Mouse (Mus musculus) heart, postnatal 0 days (tissue): ENCODE measurements around the gene R3hcc1l. TPM values are rescaled to one million over a fixed set of nuclear protein-coding genes. Genes with fewer than 3 reads are reported as not detected.
A peak's percentile ranks its signal among the peaks of the same experiment; 100 is the strongest.

ENCODE experiments used
- ATAC-seq: fragments of 200-750 bp; cut with Nextera tagmentation; 2 replicates; pipeline ENCODE4 v1.8.0; 2017; ENCODE audit warnings: low read depth, moderate number of reproducible peaks, moderate library complexity; ENCODE audit not compliant: insufficient read depth
- DNase-seq: peaks from one replicate; pipeline ENCODE4 v3.0.0-alpha.2; 2016; ENCODE audit warnings: low spot score
- H3K27ac ChIP-seq: fragments of 300-500 bp; sonication (generic); 2 replicates; pipeline ENCODE4 v1.5.1; 2014; ENCODE audit warnings: low read depth, mild to moderate bottlenecking
- H3K27me3 ChIP-seq: fragments of 300-500 bp; sonication (generic); 2 replicates; pipeline ENCODE4 v1.6.1; 2014; ENCODE audit warnings: low read length, mixed read lengths; ENCODE audit not compliant: control insufficient read depth, insufficient read depth
- H3K36me3 ChIP-seq: fragments of 300-500 bp; sonication (generic); replicated peaks from 2 replicates; pipeline ENCODE4 v1.6.1; 2014; ENCODE audit warnings: low read length, mixed read lengths; ENCODE audit not compliant: control insufficient read depth, insufficient read depth
- H3K4me1 ChIP-seq: fragments of 300-500 bp; sonication (generic); 2 replicates; pipeline ENCODE4 v1.6.1; 2014; ENCODE audit warnings: antibody characterized with exemption; ENCODE audit not compliant: control insufficient read depth, insufficient read depth
- H3K4me2 ChIP-seq: fragments of 300-500 bp; sonication (generic); 2 replicates; pipeline ENCODE4 v1.6.1; 2014; ENCODE audit warnings: low read depth, mild to moderate bottlenecking, low read length, moderate library complexity
- H3K4me3 ChIP-seq: fragments of 300-500 bp; sonication (generic); 2 replicates; pipeline ENCODE4 v1.5.1; 2014; ENCODE audit warnings: low read depth, low read length
- H3K9ac ChIP-seq: fragments of 300-500 bp; sonication (generic); replicated peaks from 2 replicates; pipeline ENCODE4 v1.6.1; 2014; ENCODE audit warnings: low read depth, low read length, mixed read lengths
- H3K9me3 ChIP-seq: fragments of 300-500 bp; sonication (generic); replicated peaks from 2 replicates; pipeline ENCODE4 v1.6.1; 2016; ENCODE audit warnings: low read length; ENCODE audit not compliant: control insufficient read depth
- CTCF ChIP-seq: IDR thresholded peaks from 2 replicates; pipeline ENCODE4 v1.5.1; 2016; ENCODE audit warnings: antibody characterized with exemption, control low read depth, low read depth
- EP300 ChIP-seq: IDR thresholded peaks from 2 replicates; pipeline ENCODE4 v1.6.1; 2016; ENCODE audit warnings: antibody characterized with exemption, low read depth
- WGBS: fragments of 180-500 bp; shearing (Covaris S2); extraction: QIAGEN DNeasy Blood & Tissue Kit; methylation state at CpG from one replicate; pipeline ENCODE4 v1.1.7; 2014; 5-methylcytosine and 5-hydroxymethylcytosine counted together
- polyA plus RNA-seq: library from polyadenylated mRNA; unstranded; fragments of >200 nt; fragmentation: Nextera tagmentation; extraction: Ambion mirVana; gene quantifications from 2 replicates; pipeline ENCODE4 v1.2.1, GENCODE M21; 2015
- total RNA-seq: library from RNA; depleted of rRNA; stranded (reverse); fragments of >200 nt; gene quantifications from 2 replicates; pipeline ENCODE4 v1.2.3, GENCODE M21; 2014; ENCODE audit warnings: low replicate concordance

The R3hcc1l gene
- total and polyA plus RNA-seq, 2 experiments from 2014 or later: 10.2 to 20.6 TPM

GRCm38 (mm10) chr19:42589246-42589645, 70.7 kb downstream of the R3hcc1l start:
- H3K4me3 ChIP-seq: no peak overlapping the region
- DNase-seq (no peak), ATAC-seq (no peak)
- TF ChIP-seq CTCF (peak; percentile 48), EP300 (no peak)
- no peaks in the 10 kb centered on the region for H3K27me3 ChIP-seq
- H3K9ac ChIP-seq: no peak overlapping the region
- H3K4me1 ChIP-seq: no peaks in the 10 kb centered on the region
- no peaks in the 10 kb centered on the region for H3K9me3 ChIP-seq
- no peak overlapping the region for H3K4me2 ChIP-seq
- WGBS: 71% methylated on average over 1 of the region's 1 CpGs
- peaks cover 42% of the 10 kb centered on the region for H3K36me3 ChIP-seq
- H3K27ac ChIP-seq: no peak overlapping the region

GRCm38 (mm10) chr19:42591534-42591933, 73.0 kb downstream of the R3hcc1l start:
- ATAC-seq: no peak
- no peaks in the 10 kb centered on the region for H3K9me3 ChIP-seq
- H3K9ac ChIP-seq: no peak overlapping the region
- no peak for DNase-seq
- H3K4me3 ChIP-seq: no peak overlapping the region
- TF ChIP-seq EP300: no peak
- TF ChIP-seq CTCF: no peak
- WGBS: 72% methylated on average over 14 of the region's 14 CpGs
- H3K36me3 ChIP-seq: peaks cover 44% of the 10 kb centered on the region
- no peaks in the 10 kb centered on the region for H3K4me1 ChIP-seq
- no peak overlapping the region for H3K27ac ChIP-seq
- no peak overlapping the region for H3K4me2 ChIP-seq
- no peaks in the 10 kb centered on the region for H3K27me3 ChIP-seq

- Histone ChIP-seq H3K36me3 (peaks cover 41% of the 10 kb centered on the region), H3K4me2 (no peak overlapping the region), H3K9me3 (no peaks in the 10 kb centered on the region), H3K27ac (no peak overlapping the region), H3K4me3 (no peak overlapping the region), H3K4me1 (no peaks in the 10 kb centered on the region), H3K27me3 (no peaks in the 10 kb centered on the region), H3K9ac (no peak overlapping the region)
- 79% methylated on average over 6 of the region's 6 CpGs for WGBS
- DNase-seq (no peak), ATAC-seq (no peak)
- TF ChIP-seq CTCF: no peak
- no peak for TF ChIP-seq EP300
Measured at GRCm38 (mm10) chr19:42593456-42593855, 74.9 kb downstream of the R3hcc1l start.

- ATAC-seq: no peak
- no peak overlapping the region for H3K27ac ChIP-seq
- DNase-seq: no peak
- no peak for TF ChIP-seq CTCF
- no peak for TF ChIP-seq EP300
- H3K9me3 ChIP-seq: no peaks in the 10 kb centered on the region
- H3K9ac ChIP-seq: no peak overlapping the region
- no peak overlapping the region for H3K4me3 ChIP-seq
- no peaks in the 10 kb centered on the region for H3K4me1 ChIP-seq
- H3K36me3 ChIP-seq: peaks cover 38% of the 10 kb centered on the region
- no peaks in the 10 kb centered on the region for H3K27me3 ChIP-seq
- H3K4me2 ChIP-seq: no peak overlapping the region
- WGBS: 90% methylated on average over 6 of the region's 6 CpGs
Measured at GRCm38 (mm10) chr19:42595066-42595465, 76.5 kb downstream of the R3hcc1l start.

GRCm38 (mm10) chr19:42597286-42597685, 78.7 kb downstream of the R3hcc1l start:
- 94% methylated on average over 12 of the region's 12 CpGs for WGBS
- H3K4me3 ChIP-seq: no peak overlapping the region
- ATAC-seq (no peak), DNase-seq (no peak)
- no peaks in the 10 kb centered on the region for H3K9me3 ChIP-seq
- no peak overlapping the region for H3K9ac ChIP-seq
- TF ChIP-seq CTCF (no peak), EP300 (no peak)
- H3K27me3 ChIP-seq: no peaks in the 10 kb centered on the region
- peaks cover 20% of the 10 kb centered on the region; the same call in 1 of the 2 replicates for H3K36me3 ChIP-seq
- H3K4me1 ChIP-seq: no peaks in the 10 kb centered on the region
- no peak overlapping the region for H3K4me2 ChIP-seq
- H3K27ac ChIP-seq: no peak overlapping the region

- H3K27ac ChIP-seq: no peak overlapping the region
- H3K27me3 ChIP-seq: no peaks in the 10 kb centered on the region
- H3K4me1 ChIP-seq: no peaks in the 10 kb centered on the region
- no peak overlapping the region for H3K4me3 ChIP-seq
- ATAC-seq (no peak), DNase-seq (no peak)
- H3K9me3 ChIP-seq: no peaks in the 10 kb centered on the region
- no peak overlapping the region for H3K4me2 ChIP-seq
- TF ChIP-seq EP300: no peak
- TF ChIP-seq CTCF: no peak
- peaks cover 16% of the 10 kb centered on the region; the same call in 1 of the 2 replicates for H3K36me3 ChIP-seq
- no peak overlapping the region for H3K9ac ChIP-seq
- WGBS: 93% methylated on average over 6 of the region's 6 CpGs
Measured at GRCm38 (mm10) chr19:42597896-42598295, 79.3 kb downstream of the R3hcc1l start.
